Mouse (Mus musculus): ENCODE data around the gene Elmod3.

DNA sequence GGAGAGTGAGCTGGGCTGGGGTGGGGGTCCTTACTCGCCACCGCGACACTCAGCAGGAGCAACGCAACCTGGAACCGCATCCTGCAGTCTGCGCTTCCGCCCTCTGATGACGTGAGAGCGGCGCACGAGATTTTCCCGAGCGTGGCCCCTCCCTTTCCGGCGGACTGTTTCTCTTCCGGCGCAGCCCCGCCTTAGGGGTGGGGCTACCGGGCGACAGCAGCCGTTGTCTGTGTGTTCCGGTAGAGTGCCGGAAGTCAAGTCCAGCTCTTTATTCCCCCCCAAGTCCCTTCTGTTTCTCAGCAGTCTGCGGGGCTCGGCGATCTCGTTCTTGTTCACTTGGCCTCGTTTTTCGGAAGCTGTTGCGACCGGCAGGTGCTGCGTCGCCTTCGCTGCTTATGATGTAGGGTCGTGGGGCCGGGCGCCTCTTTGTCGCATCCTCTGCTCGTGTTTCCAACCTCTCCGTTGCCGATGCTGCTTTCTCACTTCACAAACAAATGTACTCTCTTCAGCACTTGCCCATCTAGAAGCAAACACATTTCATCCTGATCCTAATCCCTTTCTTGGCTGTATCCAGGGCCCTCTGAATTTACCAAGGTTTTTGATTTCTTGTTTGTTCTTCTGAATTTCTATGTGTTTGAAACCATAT, 18.6 kb upstream of the Elmod3 start, which contains the start of gene Tgoln1:
- TF ChIP-seq CTCF (IDR thresholded peaks at IDR 0.05; ENCODE audit: insufficient read depth, low read length) (no peak), POLR2A (IDR thresholded peaks at IDR 0.05; ENCODE audit: borderline replicate concordance, extremely low read depth, low read depth, low read length) (peak; percentile 98; the same call in 1 of the 2 replicates)

Measured in lung, adult 2 months (tissue).